Comparison of ENCODE assay signal across 8 mouse cellular contexts in genomic region chr13:23551146-23551834, GRCm38 (mm10). TPM values are rescaled to one million over a fixed set of nuclear protein-coding genes. Genes with fewer than 3 reads are reported as not detected.
DNase-seq lines count a peak whose midpoint lies in the region; ATAC-seq and TF ChIP-seq lines count a peak whose summit lies in the region.
"Not testable (repeated sequence)": the region's sequence is repeated elsewhere in the genome, so short reads cannot be mapped to it uniquely, and the experiment has no call there.

Gene Hist1h4f, minus strand, starts transcription at chr13:23551648.

- peak; percentile 84 for ATAC-seq in embryonic facial prominence, embryonic 14.5 days (ENCODE audit: low read depth)
- ATAC-seq in limb, embryonic 13.5 days (ENCODE audit: low FRiP score, low read depth): peak; percentile 82
- peak; percentile 91 for ATAC-seq in midbrain, embryonic 15.5 days (replicated peaks)

- not testable (repeated sequence) for H3K36me3 ChIP-seq in embryonic facial prominence, embryonic 14.5 days (ENCODE audit: control insufficient read depth, insufficient read depth, low read length); limb, embryonic 13.5 days; midbrain, embryonic 15.5 days (replicated peaks)

- peak; percentile 99 for DNase-seq in 416B (ENCODE audit: low read depth)
- DNase-seq in embryonic facial prominence, embryonic 14.5 days (ENCODE audit: low spot score): peak; percentile 98
- DNase-seq in heart, adult 8-10 months (ENCODE audit: low spot score): peak; percentile 85
- peak; percentile 80 for DNase-seq in kidney, adult 9 months
- peak; percentile 60 to 65 for DNase-seq in spleen, adult 18-20 months

- H3K4me1 ChIP-seq in bone marrow, adult 2 months (ENCODE audit: control insufficient read depth, insufficient read depth, low read length): not testable (repeated sequence)
- H3K4me1 ChIP-seq in embryonic facial prominence, embryonic 14.5 days (ENCODE audit: control insufficient read depth, insufficient read depth, low read length): peaks cover 12% of the 10 kb centered on the region; the same call in 1 of the 2 replicates
- H3K4me1 ChIP-seq in limb, embryonic 13.5 days: peaks cover 15% of the 10 kb centered on the region
- H3K4me1 ChIP-seq in midbrain, embryonic 15.5 days: peaks cover 28% of the 10 kb centered on the region

- H3K9me3 ChIP-seq in embryonic facial prominence, embryonic 14.5 days (ENCODE audit: control insufficient read depth, low read length); limb, embryonic 13.5 days; midbrain, embryonic 15.5 days: not testable (repeated sequence)

- H3K9ac ChIP-seq in embryonic facial prominence, embryonic 14.5 days (ENCODE audit: low read depth, low read length): peak within 1 kb of the TSS; percentile 70
- H3K9ac ChIP-seq in limb, embryonic 13.5 days: peak within 1 kb of the TSS; percentile 71
- H3K9ac ChIP-seq in midbrain, embryonic 15.5 days: peak within 1 kb of the TSS; percentile 55

- TF ChIP-seq CTCF in bone marrow, adult 2 months (IDR thresholded peaks at IDR 0.05; ENCODE audit: control insufficient read depth, insufficient read depth, low read length): peak; percentile 31; the same call in 1 of the 2 replicates

- TF ChIP-seq POLR2A in bone marrow, adult 2 months (IDR thresholded peaks at IDR 0.05; ENCODE audit: borderline replicate concordance, control insufficient read depth, low read depth, low read length): peak; percentile 99

- H3K27ac ChIP-seq in bone marrow, adult 2 months (ENCODE audit: control insufficient read depth, insufficient read depth, low read depth, low read length, poor library complexity): peak within 1 kb of the TSS; percentile 96
- H3K27ac ChIP-seq in embryonic facial prominence, embryonic 14.5 days (replicated peaks; ENCODE audit: low read depth, low read length): peak within 1 kb of the TSS; percentile 93
- peak within 1 kb of the TSS; percentile 94 for H3K27ac ChIP-seq in limb, embryonic 13.5 days
- H3K27ac ChIP-seq in midbrain, embryonic 15.5 days: peak within 1 kb of the TSS; percentile 81

- not testable (repeated sequence) for H3K27me3 ChIP-seq in embryonic facial prominence, embryonic 14.5 days (replicated peaks; ENCODE audit: control insufficient read depth, insufficient read depth, low read length); limb, embryonic 13.5 days; midbrain, embryonic 15.5 days (replicated peaks)

- H3K4me3 ChIP-seq in bone marrow, adult 2 months (replicated peaks; ENCODE audit: control insufficient read depth, low read depth, low read length): peak within 1 kb of the TSS; percentile 64
- H3K4me3 ChIP-seq in embryonic facial prominence, embryonic 14.5 days (ENCODE audit: low read depth, low read length): peak within 1 kb of the TSS; percentile 47
- H3K4me3 ChIP-seq in limb, embryonic 13.5 days: peak within 1 kb of the TSS; percentile 49
- H3K4me3 ChIP-seq in midbrain, embryonic 15.5 days: peak within 1 kb of the TSS; percentile 42

- peak within 1 kb of the TSS; percentile 64 for H3K4me2 ChIP-seq in embryonic facial prominence, embryonic 14.5 days (ENCODE audit: low read depth, low read length)
- H3K4me2 ChIP-seq in limb, embryonic 13.5 days (replicated peaks): peak within 1 kb of the TSS; percentile 68
- peak within 1 kb of the TSS; percentile 62 for H3K4me2 ChIP-seq in midbrain, embryonic 15.5 days

- WGBS in bone marrow, adult 2 months: under 1% methylated on average over 47 of the region's 47 CpGs
- under 1% methylated on average over 34 of the region's 47 CpGs for WGBS in embryonic facial prominence, embryonic 14.5 days
- WGBS in limb, embryonic 13.5 days: under 1% methylated on average over 47 of the region's 47 CpGs
- WGBS in midbrain, embryonic 15.5 days: under 1% methylated on average over 47 of the region's 47 CpGs

RNA-seq across cellular contexts. Expression of gene Hist1h4f, which starts in this region (rescaled TPM):
- polyA plus RNA-seq in bone marrow, adult 2 months (2011; ENCODE audit: insufficient read depth, insufficient read length, low replicate concordance, missing spikeins): 114 and 284 TPM in 2 replicates
- 0.84 and 0.88 TPM in 2 replicates for polyA plus RNA-seq in embryonic facial prominence, embryonic 14.5 days (2014; fragmentation: Nextera tagmentation; extraction: Ambion mirVana)
- 10 to 100 TPM; 18.8 to 31.0 (median 26.5) TPM for total RNA-seq in heart, adult 8-10 months (2022)
- 1.0 and 1.9 TPM in 2 replicates for polyA plus RNA-seq in limb, embryonic 13.5 days (2015; fragmentation: Nextera tagmentation; extraction: Ambion mirVana)
- polyA plus RNA-seq in midbrain, embryonic 15.5 days (2015; fragmentation: Nextera tagmentation; extraction: Ambion mirVana): not detected in 2 replicates

Comparison
In these comparisons a context has a peak if more than half of its experiments do, and no peak if none do; other contexts are left out.
1. Peak in every context shown above with its lines: DNase-seq, ATAC-seq, H3K4me3 ChIP-seq and H3K27ac ChIP-seq.
2. RNA of gene Hist1h4f (polyA plus RNA-seq): 114 to 284 TPM in bone marrow, adult 2 months; 1.0 to 1.9 TPM in limb, embryonic 13.5 days, 0.84 to 0.88 TPM in embryonic facial prominence, embryonic 14.5 days and not detected in midbrain, embryonic 15.5 days; every median in the first group is over 10 times any median in the second.
3. Peak in DNase-seq, ATAC-seq, H3K4me3 ChIP-seq, H3K27ac ChIP-seq, H3K9ac ChIP-seq and H3K4me2 ChIP-seq in embryonic facial prominence, embryonic 14.5 days; RNA of the gene not detected or under 1 TPM.
4. Peak in ATAC-seq, H3K4me3 ChIP-seq, H3K27ac ChIP-seq, H3K9ac ChIP-seq and H3K4me2 ChIP-seq in midbrain, embryonic 15.5 days; RNA of the gene not detected or under 1 TPM.